12 mouse cellular contexts compared by ENCODE assay signal in genomic region chr7:37159801-37160200, GRCm38 (mm10).
"Had no signal": no experiment of that assay in that cellular context is flagged by ENCODE, and none has a peak within 500 bp of the region (broad histone marks: within the 10 kb centered on the region; RNA-seq: fewer than 3 reads in every experiment).

No protein-coding gene starts in this region.

- H3K4me1 ChIP-seq: liver, embryonic 13.5 days; midbrain, embryonic 15.5 days had no signal

- H3K9me3 ChIP-seq: limb, embryonic 12.5 days; liver, embryonic 13.5 days; midbrain, embryonic 15.5 days; neural tube, embryonic 12.5 days had no signal

- H3K27me3 ChIP-seq: limb, embryonic 12.5 days; liver, embryonic 13.5 days; midbrain, embryonic 15.5 days; neural tube, embryonic 12.5 days had no signal

- ATAC-seq: intestine, postnatal 0 days; liver, postnatal 0 days; midbrain, embryonic 15.5 days had no signal

- H3K27ac ChIP-seq: layer of hippocampus, adult 2 months; limb, embryonic 12.5 days; liver, embryonic 13.5 days; midbrain, embryonic 15.5 days; neural tube, embryonic 12.5 days; stomach, postnatal 0 days had no signal

- H3K4me3 ChIP-seq: layer of hippocampus, adult 2 months; limb, embryonic 12.5 days; liver, embryonic 13.5 days; midbrain, embryonic 15.5 days; neural tube, embryonic 12.5 days had no signal

- H3K9ac ChIP-seq: limb, embryonic 12.5 days; liver, embryonic 13.5 days; liver, postnatal 0 days; midbrain, embryonic 15.5 days; neural tube, embryonic 12.5 days had no signal

- DNase-seq: liver; liver, embryonic 13.5 days; liver, postnatal 0 days; lung, postnatal 36 days; thymus, postnatal 4 days had no signal

- H3K36me3 ChIP-seq: limb, embryonic 12.5 days; liver, embryonic 13.5 days; midbrain, embryonic 15.5 days; neural tube, embryonic 12.5 days had no signal

- H3K4me2 ChIP-seq: limb, embryonic 12.5 days; liver, embryonic 13.5 days; midbrain, embryonic 11.5 days; midbrain, embryonic 15.5 days; neural tube, embryonic 12.5 days had no signal
